Mouse (Mus musculus) forebrain, postnatal 0 days (tissue): ENCODE measurements around the gene Plcd1. TPM values are rescaled to one million over a fixed set of nuclear protein-coding genes. Genes with fewer than 3 reads are reported as not detected.

ENCODE experiments used
- ATAC-seq: fragments of 200-750 bp; cut with Nextera tagmentation; 2 replicates; pipeline ENCODE4 v1.8.0; 2017; ENCODE audit warnings: mild to moderate bottlenecking, moderate library complexity
- DNase-seq: peaks from one replicate; pipeline ENCODE4 v3.0.0-alpha.2; 2015
- H3K27ac ChIP-seq: fragments of 300-500 bp; sonication (generic); 2 replicates; pipeline ENCODE4 v1.5.1; 2014; ENCODE audit warnings: low read depth, mild to moderate bottlenecking, antibody characterized with exemption, low read length, moderate library complexity, mixed read lengths
- H3K27me3 ChIP-seq: fragments of 300-500 bp; sonication (generic); 2 replicates; pipeline ENCODE4 v1.6.1; 2014; ENCODE audit warnings: mild to moderate bottlenecking, low read length, mixed read lengths; ENCODE audit not compliant: insufficient read depth
- H3K36me3 ChIP-seq: fragments of 300-500 bp; sonication (generic); 2 replicates; pipeline ENCODE4 v1.6.1; 2014; ENCODE audit warnings: mild to moderate bottlenecking, moderate library complexity; ENCODE audit not compliant: insufficient read depth
- H3K4me1 ChIP-seq: fragments of 300-500 bp; sonication (generic); 2 replicates; pipeline ENCODE4 v1.6.1; 2014; ENCODE audit warnings: antibody characterized with exemption; ENCODE audit not compliant: insufficient read depth
- H3K4me2 ChIP-seq: fragments of 300-500 bp; sonication (generic); 2 replicates; pipeline ENCODE4 v1.6.1; 2014; ENCODE audit warnings: low read depth, mild to moderate bottlenecking, moderate library complexity
- H3K4me3 ChIP-seq: fragments of 300-500 bp; sonication (generic); 2 replicates; pipeline ENCODE4 v1.5.1; 2014; ENCODE audit warnings: low read depth, low read length, mixed read lengths
- H3K9ac ChIP-seq: fragments of 300-500 bp; sonication (generic); 2 replicates; pipeline ENCODE4 v1.6.1; 2014; ENCODE audit warnings: mild to moderate bottlenecking
- H3K9me3 ChIP-seq: fragments of 300-500 bp; sonication (generic); 2 replicates; pipeline ENCODE4 v1.6.1; 2016; ENCODE audit warnings: low read length
- CTCF ChIP-seq: sonication (generic); IDR thresholded peaks from 2 replicates; pipeline ENCODE4 v1.5.1; 2016; ENCODE audit warnings: antibody characterized with exemption, control low read depth, low read depth
- WGBS: fragments of 180-500 bp; shearing (Covaris S2); extraction: QIAGEN DNeasy Blood & Tissue Kit; methylation state at CpG from one replicate; pipeline ENCODE4 v1.1.7; 2014; 5-methylcytosine and 5-hydroxymethylcytosine counted together
- polyA plus RNA-seq: library from polyadenylated mRNA; unstranded; fragments of >200 nt; fragmentation: Nextera tagmentation; extraction: Ambion mirVana; gene quantifications from 2 replicates; pipeline ENCODE4 v1.2.1, GENCODE M21; 2015
- total RNA-seq: library from RNA; depleted of rRNA; stranded (reverse); fragments of >200 nt; gene quantifications from 2 replicates; pipeline ENCODE4 v1.2.3, GENCODE M21; 2014

Gene Plcd1
- total and polyA plus RNA-seq, 2 experiments from 2014 or later = 11.3 to 16.1 TPM

GRCm38 (mm10) chr9:119067601-119068000 is 25.7 kb downstream of the Plcd1 start:
- no peaks in the 10 kb centered on the region for H3K27me3 ChIP-seq
- no peak overlapping the region for H3K4me2 ChIP-seq
- ATAC-seq (peak; percentile 76), DNase-seq (peak; percentile 86)
- no peaks in the 10 kb centered on the region; the same call in 1 of the 2 replicates for H3K36me3 ChIP-seq
- peak; percentile 96 for TF ChIP-seq CTCF
- no peaks in the 10 kb centered on the region for H3K4me1 ChIP-seq
- no peaks in the 10 kb centered on the region for H3K9me3 ChIP-seq
- H3K9ac ChIP-seq = no peak overlapping the region
- H3K4me3 ChIP-seq = no peak overlapping the region
- H3K27ac ChIP-seq = no peak overlapping the region
- 6% methylated on average over 6 of the region's 6 CpGs for WGBS

- H3K27me3 ChIP-seq = no peaks in the 10 kb centered on the region
- no peaks in the 10 kb centered on the region for H3K36me3 ChIP-seq
- no peak overlapping the region for H3K27ac ChIP-seq
- no peak for TF ChIP-seq CTCF
- no peak overlapping the region for H3K9ac ChIP-seq
- WGBS = 68% methylated on average over 4 of the region's 4 CpGs
- ATAC-seq (no peak), DNase-seq (no peak)
- no peaks in the 10 kb centered on the region for H3K9me3 ChIP-seq
- no peaks in the 10 kb centered on the region for H3K4me1 ChIP-seq
- no peak overlapping the region for H3K4me2 ChIP-seq
- H3K4me3 ChIP-seq = no peak overlapping the region
Observed at GRCm38 (mm10) chr9:119064296-119064695, 29.0 kb downstream of the Plcd1 start.

- 30% methylated on average over 19 of the region's 19 CpGs for WGBS
- H3K36me3 ChIP-seq = no peaks in the 10 kb centered on the region
Observed at GRCm38 (mm10) chr9:119063036-119063644, 30.2 kb downstream of the Plcd1 start.

GRCm38 (mm10) chr9:119060701-119061100 is 32.6 kb downstream of the Plcd1 start:
- no peak for TF ChIP-seq CTCF
- ATAC-seq = no peak
- WGBS = 91% methylated on average over 10 of the region's 10 CpGs
- no peaks in the 10 kb centered on the region for H3K36me3 ChIP-seq
- H3K9me3 ChIP-seq = no peaks in the 10 kb centered on the region
- H3K27me3 ChIP-seq = no peaks in the 10 kb centered on the region
- H3K4me3 ChIP-seq = no peak overlapping the region
- H3K9ac ChIP-seq = no peak overlapping the region
- no peak overlapping the region for H3K4me2 ChIP-seq
- no peaks in the 10 kb centered on the region for H3K4me1 ChIP-seq
- DNase-seq = no peak
- H3K27ac ChIP-seq = no peak overlapping the region

More at GRCm38 (mm10) chr9:119063036-119063644, 30.2 kb downstream of the Plcd1 start:
- no peak overlapping the region for H3K27ac ChIP-seq
- no peak for TF ChIP-seq CTCF
- no peaks in the 10 kb centered on the region for H3K27me3 ChIP-seq
- H3K4me1 ChIP-seq = no peaks in the 10 kb centered on the region
- DNase-seq = no peak
- H3K4me2 ChIP-seq = no peak overlapping the region
- H3K9ac ChIP-seq = no peak overlapping the region
- H3K4me3 ChIP-seq = no peak overlapping the region
- no peak for ATAC-seq
- H3K9me3 ChIP-seq = no peaks in the 10 kb centered on the region

- no peak for TF ChIP-seq CTCF
Observed at GRCm38 (mm10) chr9:119058245-119058644, 35.1 kb downstream of the Plcd1 start.

GRCm38 (mm10) chr9:119055336-119055735 is 38.0 kb downstream of the Plcd1 start:
- DNase-seq = no peak
- no peak for ATAC-seq
- WGBS = 93% methylated on average over 4 of the region's 4 CpGs
- Histone ChIP-seq H3K4me1 (no peaks in the 10 kb centered on the region), H3K4me2 (no peak overlapping the region), H3K9me3 (no peaks in the 10 kb centered on the region), H3K36me3 (no peaks in the 10 kb centered on the region), H3K27ac (no peak overlapping the region), H3K9ac (no peak overlapping the region), H3K27me3 (peaks cover 9% of the 10 kb centered on the region), H3K4me3 (no peak overlapping the region)
- no peak for TF ChIP-seq CTCF

More at GRCm38 (mm10) chr9:119058245-119058644, 35.1 kb downstream of the Plcd1 start:
- H3K9me3 ChIP-seq = no peaks in the 10 kb centered on the region
- H3K9ac ChIP-seq = no peak overlapping the region
- H3K36me3 ChIP-seq = no peaks in the 10 kb centered on the region
- no peak for ATAC-seq
- H3K4me1 ChIP-seq = no peaks in the 10 kb centered on the region
- H3K27me3 ChIP-seq = peaks cover 4% of the 10 kb centered on the region
- no peak overlapping the region for H3K4me3 ChIP-seq
- H3K27ac ChIP-seq = no peak overlapping the region
- DNase-seq = no peak
- H3K4me2 ChIP-seq = no peak overlapping the region
- 92% methylated on average over 7 of the region's 7 CpGs for WGBS

- no peak for ATAC-seq
- WGBS = 84% methylated on average over 9 of the region's 9 CpGs
- H3K27ac ChIP-seq = no peak overlapping the region
Observed at GRCm38 (mm10) chr9:119053964-119054576, 39.2 kb downstream of the Plcd1 start.

More at GRCm38 (mm10) chr9:119053964-119054576, 39.2 kb downstream of the Plcd1 start:
- H3K9ac ChIP-seq = no peak overlapping the region
- H3K4me3 ChIP-seq = no peak overlapping the region
- H3K27me3 ChIP-seq = peaks cover 9% of the 10 kb centered on the region
- no peak overlapping the region for H3K4me2 ChIP-seq
- H3K4me1 ChIP-seq = no peaks in the 10 kb centered on the region
- no peaks in the 10 kb centered on the region for H3K9me3 ChIP-seq
- no peaks in the 10 kb centered on the region for H3K36me3 ChIP-seq
- TF ChIP-seq CTCF = no peak
- DNase-seq = no peak
